Mouse (Mus musculus): ENCODE results near the gene Pla2g6. TPM values are rescaled to one million over a fixed set of nuclear protein-coding genes. Genes with fewer than 3 reads are reported as not detected.

Gene Pla2g6
- polyA plus RNA-seq, 1 experiment from 2014 or later = 24.0 TPM

DNA sequence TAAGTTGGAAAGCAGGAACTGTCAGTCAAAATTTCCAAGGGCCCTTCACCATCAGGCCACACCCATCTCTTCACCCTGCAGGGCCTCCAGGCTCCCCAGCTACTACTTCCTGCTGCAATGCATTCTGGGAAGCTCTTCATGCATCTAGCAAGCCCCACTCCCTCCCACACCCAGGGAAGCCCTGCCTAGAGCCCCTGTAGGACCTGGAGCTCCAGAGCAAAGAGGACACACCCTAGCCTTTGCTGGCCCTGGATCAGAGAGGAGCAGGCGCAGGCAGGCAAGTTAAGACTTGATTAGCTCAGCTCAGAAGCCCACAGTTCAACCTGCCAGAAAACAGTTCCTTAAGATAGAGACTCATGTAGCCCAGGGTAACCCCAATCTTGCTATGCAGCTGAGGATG lies 46.8 kb downstream of the Pla2g6 start:
- Histone ChIP-seq H3K27me3 (ENCODE audit: control insufficient read depth, insufficient read depth, low read length) (no peaks in the 10 kb centered on the region), H3K4me3 (ENCODE audit: low read depth, low read length) (no peak overlapping the region), H3K4me2 (ENCODE audit: low read depth, low read length) (no peak overlapping the region), H3K9ac (replicated peaks; ENCODE audit: low read depth, low read length) (no peak overlapping the region), H3K9me3 (ENCODE audit: control insufficient read depth, low read length) (no peaks in the 10 kb centered on the region; the same call in 1 of the 2 replicates), H3K27ac (ENCODE audit: low read depth, low read length) (no peak overlapping the region), H3K4me1 (ENCODE audit: control insufficient read depth, insufficient read depth, low read length) (no peaks in the 10 kb centered on the region), H3K36me3 (ENCODE audit: control insufficient read depth, insufficient read depth, low read length) (no peaks in the 10 kb centered on the region)
- no peak for ATAC-seq (ENCODE audit: low read depth)
- WGBS = 94% methylated on average over 1 of the region's 1 CpGs

DNA sequence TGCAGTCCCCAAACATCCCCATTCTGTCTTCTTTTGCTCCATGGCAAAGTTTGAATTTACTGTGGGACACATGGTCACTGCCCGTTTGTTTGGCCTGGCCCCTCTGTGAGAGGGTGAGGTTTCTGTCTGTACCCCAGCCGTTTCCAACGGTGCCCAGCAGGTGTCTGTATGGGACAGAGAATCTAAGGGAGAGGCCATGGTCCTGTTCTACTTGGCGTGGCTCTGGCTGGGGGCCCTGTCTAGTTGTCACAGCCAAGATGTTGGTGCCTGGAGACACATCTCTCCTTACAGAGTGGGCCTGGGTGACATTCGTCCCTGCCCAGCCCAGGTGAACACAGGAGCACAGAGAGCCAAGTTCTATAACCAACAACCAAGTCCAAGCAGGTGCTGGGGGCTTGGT lies 47.3 kb downstream of the Pla2g6 start:
- no peak for ATAC-seq (ENCODE audit: low read depth)
- Histone ChIP-seq H3K27me3 (ENCODE audit: control insufficient read depth, insufficient read depth, low read length) (no peaks in the 10 kb centered on the region), H3K9ac (replicated peaks; ENCODE audit: low read depth, low read length) (no peak overlapping the region), H3K4me2 (ENCODE audit: low read depth, low read length) (no peak overlapping the region), H3K4me3 (ENCODE audit: low read depth, low read length) (no peak overlapping the region), H3K36me3 (ENCODE audit: control insufficient read depth, insufficient read depth, low read length) (no peaks in the 10 kb centered on the region), H3K4me1 (ENCODE audit: control insufficient read depth, insufficient read depth, low read length) (no peaks in the 10 kb centered on the region), H3K9me3 (ENCODE audit: control insufficient read depth, low read length) (no peaks in the 10 kb centered on the region; the same call in 1 of the 2 replicates), H3K27ac (ENCODE audit: low read depth, low read length) (no peak overlapping the region)
- WGBS = 67% methylated on average over 5 of the region's 5 CpGs

DNA sequence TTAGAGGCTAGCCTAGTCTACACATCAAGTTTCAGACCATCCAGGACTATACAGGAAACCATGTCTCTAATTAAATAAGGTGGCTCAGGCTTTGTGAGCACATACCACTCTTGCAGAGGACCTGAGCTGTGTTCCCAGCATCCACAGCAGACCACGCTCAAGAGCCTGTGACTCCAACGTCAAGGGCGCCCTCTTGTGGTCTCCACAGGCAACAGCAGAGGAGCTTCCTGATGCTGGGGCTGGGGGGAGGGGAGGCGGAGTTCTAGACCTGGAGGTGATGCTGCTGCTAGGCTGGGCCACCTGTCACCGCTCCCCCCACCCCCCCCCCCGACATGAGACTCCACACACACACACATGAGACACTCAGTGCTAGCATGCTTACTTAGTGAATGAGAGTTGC lies 48.0 kb downstream of the Pla2g6 start:
- H3K4me1 ChIP-seq (ENCODE audit: control insufficient read depth, insufficient read depth, low read length) = no peaks in the 10 kb centered on the region
- no peak for ATAC-seq (ENCODE audit: low read depth)

DNA sequence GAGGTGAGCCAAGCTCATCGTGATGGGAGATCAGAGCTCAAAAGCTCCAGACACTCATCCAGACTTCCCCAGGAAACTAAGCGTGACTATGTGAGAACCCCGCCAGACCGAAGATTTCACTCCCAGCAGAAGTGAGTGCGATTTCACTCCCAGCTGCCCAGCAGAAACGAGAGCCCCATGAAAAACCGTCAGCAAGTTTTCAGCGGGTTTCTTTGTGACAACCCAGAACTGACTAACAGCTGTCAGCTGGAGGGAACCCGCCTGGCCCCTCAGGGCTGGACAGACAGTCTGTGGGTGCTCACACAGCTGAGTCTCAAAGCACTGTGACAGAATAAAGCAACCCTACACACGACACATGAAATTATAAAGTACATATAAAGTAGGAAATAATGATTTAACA lies 50.5 kb downstream of the Pla2g6 start:
- WGBS = 71% methylated on average over 10 of the region's 10 CpGs
- H3K9ac ChIP-seq (replicated peaks; ENCODE audit: low read depth, low read length) = no peak overlapping the region
- H3K4me2 ChIP-seq (ENCODE audit: low read depth, low read length) = no peak overlapping the region
- no peaks in the 10 kb centered on the region for H3K4me1 ChIP-seq (ENCODE audit: control insufficient read depth, insufficient read depth, low read length)
- no peaks in the 10 kb centered on the region for H3K27me3 ChIP-seq (ENCODE audit: control insufficient read depth, insufficient read depth, low read length)
- H3K4me3 ChIP-seq (ENCODE audit: low read depth, low read length) = no peak overlapping the region
- H3K9me3 ChIP-seq (ENCODE audit: control insufficient read depth, low read length) = no peaks in the 10 kb centered on the region; the same call in 1 of the 2 replicates
- H3K27ac ChIP-seq (ENCODE audit: low read depth, low read length) = no peak overlapping the region
- no peak for ATAC-seq (ENCODE audit: low read depth)
- no peaks in the 10 kb centered on the region for H3K36me3 ChIP-seq (ENCODE audit: control insufficient read depth, insufficient read depth, low read length)

More for the DNA sequence above, 48.0 kb downstream of the Pla2g6 start:
- H3K4me3 ChIP-seq (ENCODE audit: low read depth, low read length) = no peak overlapping the region
- H3K9ac ChIP-seq (replicated peaks; ENCODE audit: low read depth, low read length) = no peak overlapping the region
- no peaks in the 10 kb centered on the region for H3K27me3 ChIP-seq (ENCODE audit: control insufficient read depth, insufficient read depth, low read length)
- no peak overlapping the region for H3K27ac ChIP-seq (ENCODE audit: low read depth, low read length)
- 19% methylated on average over 6 of the region's 6 CpGs for WGBS
- H3K9me3 ChIP-seq (ENCODE audit: control insufficient read depth, low read length) = no peaks in the 10 kb centered on the region; the same call in 1 of the 2 replicates
- no peak overlapping the region for H3K4me2 ChIP-seq (ENCODE audit: low read depth, low read length)
- no peaks in the 10 kb centered on the region for H3K36me3 ChIP-seq (ENCODE audit: control insufficient read depth, insufficient read depth, low read length)

DNA sequence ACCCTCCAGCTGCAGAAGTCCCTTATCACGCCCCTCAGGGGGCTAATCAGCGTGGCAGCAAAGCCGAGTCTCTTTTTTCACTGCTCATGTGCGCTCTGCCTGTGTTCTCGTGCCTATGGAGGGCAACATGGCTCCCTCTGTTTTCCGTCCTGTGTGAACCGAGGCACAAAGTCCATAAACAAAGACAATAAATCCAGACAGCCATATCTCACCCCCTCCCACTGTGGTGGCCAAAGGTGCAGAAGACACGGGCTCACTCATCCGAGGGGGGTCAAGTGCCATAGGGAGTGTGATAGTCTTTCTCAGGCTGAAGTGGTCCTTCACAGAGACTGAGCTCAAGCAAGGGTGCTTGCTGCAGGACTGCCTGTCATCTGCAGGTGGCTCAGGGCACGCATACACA lies 55.2 kb downstream of the Pla2g6 start:
- ATAC-seq (ENCODE audit: low read depth) = no peak
- whole genome bisulfite sequencing = 42% methylated on average over 10 of the region's 10 CpGs
- Histone ChIP-seq H3K27ac (ENCODE audit: low read depth, low read length) (no peak overlapping the region), H3K4me3 (ENCODE audit: low read depth, low read length) (no peak overlapping the region), H3K36me3 (ENCODE audit: control insufficient read depth, insufficient read depth, low read length) (no peaks in the 10 kb centered on the region), H3K4me2 (ENCODE audit: low read depth, low read length) (no peak overlapping the region), H3K9ac (replicated peaks; ENCODE audit: low read depth, low read length) (no peak overlapping the region), H3K27me3 (ENCODE audit: control insufficient read depth, insufficient read depth, low read length) (no peaks in the 10 kb centered on the region), H3K4me1 (ENCODE audit: control insufficient read depth, insufficient read depth, low read length) (peaks cover 13% of the 10 kb centered on the region; the same call in 1 of the 2 replicates), H3K9me3 (ENCODE audit: control insufficient read depth, low read length) (no peaks in the 10 kb centered on the region; the same call in 1 of the 2 replicates)

DNA sequence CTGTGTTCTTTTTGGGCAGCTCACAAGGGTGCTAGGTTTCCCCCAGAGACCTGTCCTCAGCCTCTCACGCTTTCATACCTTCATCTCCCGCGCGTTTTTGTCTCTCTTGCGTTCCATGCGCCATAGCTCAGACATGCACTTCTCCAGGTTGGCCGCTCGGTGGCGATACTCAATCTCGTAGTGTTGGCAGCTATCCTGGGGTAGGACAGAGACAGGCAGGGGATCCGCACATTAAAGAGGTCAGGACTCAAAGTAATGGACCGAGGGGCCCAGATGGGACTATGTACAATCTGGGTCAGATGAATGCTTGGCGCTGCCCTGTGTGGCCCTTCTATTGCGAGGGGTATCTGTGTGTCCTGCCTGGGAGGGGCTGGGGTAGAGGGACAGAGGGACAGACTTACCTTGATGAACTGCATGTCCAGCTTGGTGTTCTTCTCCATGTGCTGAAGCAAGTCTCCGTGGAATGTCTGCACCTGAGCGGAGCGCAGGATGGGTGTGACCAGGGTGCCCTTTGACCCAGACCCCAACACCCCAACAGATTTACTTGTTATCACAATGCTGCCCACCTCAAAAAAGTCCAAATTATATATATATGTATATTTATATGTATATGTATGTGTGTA lies 57.0 kb downstream of the Pla2g6 start:
- H3K9me3 ChIP-seq (ENCODE audit: control insufficient read depth, low read length) = no peaks in the 10 kb centered on the region

DNA sequence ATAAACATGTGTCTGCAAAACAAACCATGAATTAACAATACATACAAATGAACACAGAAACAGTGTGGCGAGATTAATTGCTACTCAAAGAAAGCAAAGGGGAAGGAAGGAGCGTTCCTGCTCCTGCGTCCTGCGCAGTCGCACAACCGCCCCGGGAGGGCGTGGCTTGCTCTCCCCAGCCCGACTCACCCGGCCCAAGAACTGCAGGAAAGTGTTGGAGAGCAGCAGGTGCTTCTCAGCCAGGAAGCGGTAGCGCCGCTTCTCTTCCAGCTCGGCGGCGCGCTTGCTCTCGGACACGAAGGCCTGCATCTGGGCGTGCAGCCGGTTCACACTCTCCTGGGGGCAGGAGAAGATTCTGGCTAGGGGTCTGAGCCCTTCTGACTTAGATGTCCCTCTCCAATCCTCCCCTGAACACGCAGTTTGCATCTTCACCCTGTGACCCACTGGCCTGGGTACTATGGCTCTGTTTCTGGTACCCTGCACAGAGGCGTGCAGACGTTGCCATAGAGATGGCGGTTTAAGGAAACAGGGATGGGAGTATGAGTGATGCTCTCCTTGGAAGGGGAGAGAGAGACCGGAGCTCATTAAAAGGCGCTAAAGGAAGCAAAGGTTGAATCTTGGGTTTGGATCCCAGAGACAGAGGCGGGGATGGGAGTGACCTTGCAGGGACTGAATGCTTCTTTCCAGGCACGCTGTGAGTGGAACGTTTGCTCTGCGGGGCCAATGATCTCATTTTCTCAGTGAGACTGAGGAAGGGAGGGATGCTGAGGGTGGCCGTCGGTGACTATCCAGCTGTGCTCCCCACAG lies 57.7 kb downstream of the Pla2g6 start:
- H3K4me1 ChIP-seq (ENCODE audit: control insufficient read depth, insufficient read depth, low read length) = peaks cover 13% of the 10 kb centered on the region; the same call in 1 of the 2 replicates
- peak overlapping the region; percentile 25 for H3K9ac ChIP-seq (replicated peaks; ENCODE audit: low read depth, low read length)
- WGBS = under 1% methylated on average over 33 of the region's 33 CpGs
- peak; percentile 73 for ATAC-seq (ENCODE audit: low read depth)
- H3K27ac ChIP-seq (ENCODE audit: low read depth, low read length) = 0 out of 2 replicates have a peak overlapping the region, but pooled peaks have one; percentile 22
- H3K4me3 ChIP-seq (ENCODE audit: low read depth, low read length) = peak overlapping the region; percentile 31
- no peaks in the 10 kb centered on the region for H3K36me3 ChIP-seq (ENCODE audit: control insufficient read depth, insufficient read depth, low read length)
- peak overlapping the region; percentile 89 for H3K4me2 ChIP-seq (ENCODE audit: low read depth, low read length)
- no peaks in the 10 kb centered on the region for H3K27me3 ChIP-seq (ENCODE audit: control insufficient read depth, insufficient read depth, low read length)
- H3K9me3 ChIP-seq (ENCODE audit: control insufficient read depth, low read length) = no peaks in the 10 kb centered on the region

More for the DNA sequence above, 57.0 kb downstream of the Pla2g6 start:
- 0 out of 2 replicates have a peak, but pooled peaks have one; percentile 44 for ATAC-seq (ENCODE audit: low read depth)
- Histone ChIP-seq H3K4me1 (ENCODE audit: control insufficient read depth, insufficient read depth, low read length) (peaks cover 13% of the 10 kb centered on the region; the same call in 1 of the 2 replicates), H3K4me3 (ENCODE audit: low read depth, low read length) (peak overlapping the region; percentile 31), H3K9ac (replicated peaks; ENCODE audit: low read depth, low read length) (0 out of 2 replicates have a peak overlapping the region, but pooled peaks have one; percentile 11), H3K27ac (ENCODE audit: low read depth, low read length) (no peak overlapping the region), H3K4me2 (ENCODE audit: low read depth, low read length) (peak overlapping the region; percentile 89), H3K36me3 (ENCODE audit: control insufficient read depth, insufficient read depth, low read length) (no peaks in the 10 kb centered on the region), H3K27me3 (ENCODE audit: control insufficient read depth, insufficient read depth, low read length) (no peaks in the 10 kb centered on the region)
- WGBS = 14% methylated on average over 17 of the region's 17 CpGs

DNA sequence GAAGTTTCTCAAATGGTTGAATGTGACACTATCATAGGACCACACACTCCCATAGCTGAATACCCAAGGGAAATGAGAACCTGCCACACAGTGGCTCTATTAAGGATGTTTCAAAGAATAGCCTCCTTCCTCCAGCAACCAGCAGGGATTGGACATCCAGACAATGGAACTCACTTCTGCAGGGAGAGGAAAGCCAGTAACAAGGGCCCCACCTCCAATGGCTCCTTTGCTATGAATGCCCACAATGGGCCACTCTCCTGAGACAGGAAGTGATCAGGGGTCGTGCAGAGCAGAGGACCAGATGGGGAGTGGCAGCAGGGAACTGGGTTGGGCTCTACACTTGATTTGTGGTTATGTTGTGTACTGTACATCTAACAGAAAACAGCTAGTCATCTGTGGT lies 59.7 kb downstream of the Pla2g6 start:
- Histone ChIP-seq H3K27ac (ENCODE audit: low read depth, low read length) (no peak overlapping the region), H3K4me2 (ENCODE audit: low read depth, low read length) (no peak overlapping the region), H3K9ac (replicated peaks; ENCODE audit: low read depth, low read length) (no peak overlapping the region), H3K4me3 (ENCODE audit: low read depth, low read length) (no peak overlapping the region), H3K4me1 (ENCODE audit: control insufficient read depth, insufficient read depth, low read length) (peaks cover 13% of the 10 kb centered on the region; the same call in 1 of the 2 replicates), H3K36me3 (ENCODE audit: control insufficient read depth, insufficient read depth, low read length) (no peaks in the 10 kb centered on the region), H3K9me3 (ENCODE audit: control insufficient read depth, low read length) (no peaks in the 10 kb centered on the region), H3K27me3 (ENCODE audit: control insufficient read depth, insufficient read depth, low read length) (no peaks in the 10 kb centered on the region)
- no peak for ATAC-seq (ENCODE audit: low read depth)
- 35% methylated on average over 1 of the region's 1 CpGs for WGBS

DNA sequence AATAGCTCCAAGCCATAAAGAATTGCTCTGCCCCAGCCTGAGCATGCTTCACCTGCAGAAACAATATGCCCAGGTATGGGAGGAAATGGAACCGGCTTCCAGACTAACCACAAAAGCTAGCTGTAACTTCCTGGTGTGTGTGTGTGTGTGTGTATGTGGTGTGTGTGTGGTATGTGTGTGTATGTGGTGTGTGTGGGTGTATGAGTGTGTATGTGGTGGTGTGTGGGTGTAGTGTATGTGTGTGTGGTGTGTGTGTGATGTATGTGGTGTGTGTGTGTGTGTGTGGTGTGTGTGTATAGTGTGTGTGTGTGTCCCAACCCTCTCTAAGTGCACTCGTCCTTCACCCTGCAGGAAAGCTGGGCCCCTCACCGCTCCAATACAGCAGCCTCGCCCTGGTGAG lies 62.8 kb downstream of the Pla2g6 start:
- no peak for ATAC-seq (ENCODE audit: low read depth)
- H3K9ac ChIP-seq (replicated peaks; ENCODE audit: low read depth, low read length) = no peak overlapping the region
- no peak overlapping the region for H3K4me2 ChIP-seq (ENCODE audit: low read depth, low read length)
- H3K36me3 ChIP-seq (ENCODE audit: control insufficient read depth, insufficient read depth, low read length) = no peaks in the 10 kb centered on the region
- 63% methylated on average over 4 of the region's 4 CpGs for WGBS
- H3K27me3 ChIP-seq (ENCODE audit: control insufficient read depth, insufficient read depth, low read length) = peaks cover 26% of the 10 kb centered on the region
- H3K4me1 ChIP-seq (ENCODE audit: control insufficient read depth, insufficient read depth, low read length) = peaks cover 13% of the 10 kb centered on the region
- H3K27ac ChIP-seq (ENCODE audit: low read depth, low read length) = no peak overlapping the region
- no peak overlapping the region for H3K4me3 ChIP-seq (ENCODE audit: low read depth, low read length)
- no peaks in the 10 kb centered on the region for H3K9me3 ChIP-seq (ENCODE audit: control insufficient read depth, low read length)

Measured in neural tube, embryonic 14.5 days (tissue).